Mouse (Mus musculus) thymus, adult 2 months (tissue): ENCODE results near the gene Srp54a. TPM values are rescaled to one million over a fixed set of nuclear protein-coding genes. Genes with fewer than 3 reads are reported as not detected.
"Not testable (repeated sequence)": the region's sequence is repeated elsewhere in the genome, so short reads cannot be mapped to it uniquely, and the experiment has no call there.

ENCODE experiments used
- DNase-seq: peaks from one replicate; pipeline ENCODE4 v3.0.0; 2021
- H3K27ac ChIP-seq: fragments of 200-500 bp; 2 replicates; pipeline ENCODE4 v1.5.1; 2012; ENCODE audit warnings: low read length, control low read depth; ENCODE audit not compliant: control insufficient read depth, insufficient read depth
- H3K27me3 ChIP-seq: fragments of 200-500 bp; 2 replicates; pipeline ENCODE4 v1.6.1; 2012; ENCODE audit warnings: mild to moderate bottlenecking, low read length, moderate library complexity, mixed read lengths; ENCODE audit not compliant: control insufficient read depth, insufficient read depth
- H3K36me3 ChIP-seq: fragments of 200-500 bp; 2 replicates; pipeline ENCODE4 v1.6.1; 2012; ENCODE audit warnings: mild to moderate bottlenecking, low read length, moderate library complexity; ENCODE audit not compliant: control insufficient read depth, insufficient read depth
- H3K4me1 ChIP-seq: fragments of 200-500 bp; replicated peaks from 2 replicates; pipeline ENCODE4 v1.6.1; 2012; ENCODE audit warnings: low read length; ENCODE audit not compliant: control insufficient read depth, insufficient read depth
- H3K4me3 ChIP-seq: fragments of 200-500 bp; 2 replicates; pipeline ENCODE4 v1.5.1; 2012; ENCODE audit warnings: mild to moderate bottlenecking, low read length, control low read depth, moderate library complexity; ENCODE audit not compliant: control insufficient read depth, insufficient read depth
- CTCF ChIP-seq: fragments of 200-500 bp; IDR thresholded peaks from 2 replicates; pipeline ENCODE4 v1.5.1; 2012; ENCODE audit warnings: mild to moderate bottlenecking, control low read depth, low read length, moderate library complexity, borderline replicate concordance; ENCODE audit not compliant: control insufficient read depth, poor library complexity, insufficient read depth; ENCODE audit errors: extremely low read depth
- POLR2A ChIP-seq: fragments of 200-500 bp; IDR thresholded peaks from 2 replicates; pipeline ENCODE4 v1.6.1; 2012; ENCODE audit warnings: mild to moderate bottlenecking, low read length, control low read depth, moderate library complexity; ENCODE audit not compliant: control insufficient read depth, poor library complexity, insufficient read depth; ENCODE audit errors: extremely low read depth
- whole genome bisulfite sequencing: fragments of 180-500 bp; shearing (Covaris S2); methylation state at CpG from one replicate; pipeline ENCODE4 v1.1.7; 2018; 5-methylcytosine and 5-hydroxymethylcytosine counted together
- polyA plus RNA-seq: library from polyadenylated mRNA; depleted of rRNA; stranded (reverse); fragments of >200 nt; gene quantifications from 2 replicates; pipeline ENCODE4 v1.2.3, GENCODE M21; 2012

Srp54a gene
- polyA plus RNA-seq, 1 experiment = 23.9 TPM

- H3K27ac ChIP-seq = no peak overlapping the region
- H3K4me3 ChIP-seq = no peak overlapping the region
- no peak for TF ChIP-seq CTCF
- TF ChIP-seq POLR2A = no peak
- WGBS = 86% methylated on average over 4 of the region's 4 CpGs
- no peaks in the 10 kb centered on the region for H3K4me1 ChIP-seq
- DNase-seq = no peak
- H3K36me3 ChIP-seq = no peaks in the 10 kb centered on the region
- H3K27me3 ChIP-seq = no peaks in the 10 kb centered on the region
Measured at GRCm38 (mm10) chr12:55072495-55072894, 7.6 kb upstream of the Srp54a start.

GRCm38 (mm10) chr12:55073686-55074085 is 6.4 kb upstream of the Srp54a start:
- no peak for TF ChIP-seq POLR2A
- no peak for TF ChIP-seq CTCF

GRCm38 (mm10) chr12:55075296-55075695 is 4.8 kb upstream of the Srp54a start:
- no peaks in the 10 kb centered on the region for H3K4me1 ChIP-seq
- no peak overlapping the region for H3K4me3 ChIP-seq
- H3K36me3 ChIP-seq = no peaks in the 10 kb centered on the region
- no peak for DNase-seq
- no peak overlapping the region for H3K27ac ChIP-seq
- H3K27me3 ChIP-seq = no peaks in the 10 kb centered on the region
- TF ChIP-seq CTCF = no peak
- no peak for TF ChIP-seq POLR2A
- 97% methylated on average over 2 of the region's 2 CpGs for WGBS

More at GRCm38 (mm10) chr12:55073686-55074085, 6.4 kb upstream of the Srp54a start:
- H3K4me1 ChIP-seq = no peaks in the 10 kb centered on the region
- H3K36me3 ChIP-seq = no peaks in the 10 kb centered on the region
- WGBS = 98% methylated on average over 7 of the region's 7 CpGs
- no peaks in the 10 kb centered on the region for H3K27me3 ChIP-seq
- DNase-seq = no peak
- no peak overlapping the region for H3K27ac ChIP-seq
- H3K4me3 ChIP-seq = no peak overlapping the region

GRCm38 (mm10) chr12:55078706-55079105 is 1.4 kb upstream of the Srp54a start:
- WGBS = 27% methylated on average over 2 of the region's 2 CpGs
- H3K36me3 ChIP-seq, H3K4me1 ChIP-seq, H3K27ac ChIP-seq, H3K27me3 ChIP-seq, DNase-seq, H3K4me3 ChIP-seq: not testable (repeated sequence)

GRCm38 (mm10) chr12:55080601-55080942 is 510 bp downstream of the Srp54a start:
- not testable (repeated sequence) for DNase-seq, H3K27me3 ChIP-seq

GRCm38 (mm10) chr12:55092127-55092526 is 12.1 kb downstream of the Srp54a start:
- not testable (repeated sequence) for H3K27ac ChIP-seq, H3K27me3 ChIP-seq, H3K4me1 ChIP-seq, H3K36me3 ChIP-seq, DNase-seq, H3K4me3 ChIP-seq
- WGBS = 95% methylated on average over 1 of the region's 7 CpGs

More at GRCm38 (mm10) chr12:55080601-55080942, 510 bp downstream of the Srp54a start:
- H3K36me3 ChIP-seq, H3K4me1 ChIP-seq: not testable (repeated sequence)
- H3K27ac ChIP-seq = peak overlapping the region; percentile 72
- peak overlapping the region; percentile 97 for H3K4me3 ChIP-seq
- under 1% methylated on average over 25 of the region's 25 CpGs for WGBS

GRCm38 (mm10) chr12:55112616-55113015 is 32.6 kb downstream of the Srp54a start:
- not testable (repeated sequence) for H3K4me3 ChIP-seq, H3K27ac ChIP-seq, H3K36me3 ChIP-seq, DNase-seq, H3K4me1 ChIP-seq, H3K27me3 ChIP-seq
- WGBS = no CpG with 5 or more reads among the region's 7 CpGs

GRCm38 (mm10) chr12:55124242-55124641 is 44.2 kb downstream of the Srp54a start, which contains the start of gene Fam177a:
Gene Fam177a (plus strand): TSS chr12:55124469.
- not testable (repeated sequence) for H3K36me3 ChIP-seq, H3K4me1 ChIP-seq, H3K4me3 ChIP-seq, DNase-seq, H3K27ac ChIP-seq, H3K27me3 ChIP-seq
- WGBS = no CpG with 5 or more reads among the region's 40 CpGs

- DNase-seq, H3K36me3 ChIP-seq, H3K27ac ChIP-seq, H3K4me3 ChIP-seq, H3K27me3 ChIP-seq, H3K4me1 ChIP-seq: not testable (repeated sequence)
- no CpG with 5 or more reads among the region's 18 CpGs for WGBS
Measured at GRCm38 (mm10) chr12:55124731-55125130, 44.7 kb downstream of the Srp54a start.

- not testable (repeated sequence) for DNase-seq, H3K36me3 ChIP-seq, H3K4me3 ChIP-seq, H3K27ac ChIP-seq, H3K4me1 ChIP-seq, H3K27me3 ChIP-seq
- WGBS = no CpG with 5 or more reads among the region's 6 CpGs
Measured at GRCm38 (mm10) chr12:55135540-55135939, 55.5 kb downstream of the Srp54a start.

- not testable (repeated sequence) for H3K4me3 ChIP-seq, H3K27me3 ChIP-seq, H3K4me1 ChIP-seq, H3K27ac ChIP-seq, H3K36me3 ChIP-seq, DNase-seq
- no CpG with 5 or more reads among the region's 6 CpGs for WGBS
Measured at GRCm38 (mm10) chr12:55137859-55138258, 57.8 kb downstream of the Srp54a start.
